Mouse (Mus musculus) liver, embryonic 11.5 days (tissue): ENCODE measurements around the gene Prn. TPM values are rescaled to one million over a fixed set of nuclear protein-coding genes. Genes with fewer than 3 reads are reported as not detected.
A peak's percentile ranks its signal among the peaks of the same experiment; 100 is the strongest.

Source experiments
- ATAC-seq: fragments of 200-750 bp; cut with Nextera tagmentation; replicated peaks from 2 replicates; pipeline ENCODE4 v1.8.0; 2017; ENCODE audit warnings: moderate number of reproducible peaks, mild to moderate bottlenecking, moderate TSS enrichment, moderate library complexity; ENCODE audit not compliant: low FRiP score
- DNase-seq: peaks from one replicate; pipeline ENCODE4 v3.0.0-alpha.2; 2017; ENCODE audit warnings: low spot score
- H3K27ac ChIP-seq: fragments of 300-500 bp; sonication (generic); 2 replicates; pipeline ENCODE4 v1.5.1; 2014; ENCODE audit warnings: mild to moderate bottlenecking, low read depth, low read length, control low read depth
- H3K27me3 ChIP-seq: fragments of 300-500 bp; sonication (generic); replicated peaks from 2 replicates; pipeline ENCODE4 v1.6.1; 2014; ENCODE audit warnings: low read length, mixed read lengths; ENCODE audit not compliant: control insufficient read depth, insufficient read depth
- H3K36me3 ChIP-seq: fragments of 300-500 bp; sonication (generic); 2 replicates; pipeline ENCODE4 v1.6.1; 2014; ENCODE audit warnings: mild to moderate bottlenecking, low read length, moderate library complexity, mixed read lengths; ENCODE audit not compliant: control insufficient read depth, insufficient read depth
- H3K4me1 ChIP-seq: fragments of 300-500 bp; sonication (generic); replicated peaks from 2 replicates; pipeline ENCODE4 v1.6.1; 2014; ENCODE audit warnings: low read length, mixed read lengths; ENCODE audit not compliant: control insufficient read depth, insufficient read depth
- H3K4me2 ChIP-seq: fragments of 300-500 bp; sonication (generic); 2 replicates; pipeline ENCODE4 v1.6.1; 2014; ENCODE audit warnings: mild to moderate bottlenecking, control low read depth, moderate library complexity
- H3K4me3 ChIP-seq: fragments of 300-500 bp; sonication (generic); 2 replicates; pipeline ENCODE4 v1.5.1; 2014; ENCODE audit warnings: low read depth, low read length, control low read depth
- H3K9ac ChIP-seq: fragments of 300-500 bp; sonication (generic); 2 replicates; pipeline ENCODE4 v1.6.1; 2014; ENCODE audit warnings: low read depth, low read length, control low read depth
- H3K9me3 ChIP-seq: fragments of 300-500 bp; sonication (generic); 2 replicates; pipeline ENCODE4 v1.6.1; 2016; ENCODE audit warnings: low read length, inconsistent platforms, mixed read lengths; ENCODE audit not compliant: control insufficient read depth
- WGBS: fragments of 180-500 bp; shearing (Covaris S2); extraction: QIAGEN DNeasy Blood & Tissue Kit; methylation state at CpG from one replicate; pipeline ENCODE4 v1.1.7; 2014; 5-methylcytosine and 5-hydroxymethylcytosine counted together
- polyA plus RNA-seq: library from polyadenylated mRNA; unstranded; fragments of >200 nt; fragmentation: Nextera tagmentation; extraction: Ambion mirVana; gene quantifications from 2 replicates; pipeline ENCODE4 v1.2.1, GENCODE M21; 2014

Prn gene
- polyA plus RNA-seq, 1 experiment from 2014 or later, result not detected

- Histone ChIP-seq H3K9ac (no peak overlapping the region), H3K4me1 (0 out of 2 replicates have a peak, but pooled peaks cover 4% of the 10 kb centered on the region), H3K9me3 (no peaks in the 10 kb centered on the region), H3K4me3 (no peak overlapping the region), H3K27ac (no peak overlapping the region), H3K4me2 (no peak overlapping the region), H3K27me3 (peaks cover 29% of the 10 kb centered on the region), H3K36me3 (no peaks in the 10 kb centered on the region)
- no peak for DNase-seq
- no peak for ATAC-seq
- 71% methylated on average over 11 of the region's 11 CpGs for WGBS
Observed at GRCm38 (mm10) chr2:131948916-131949639, 39.3 kb downstream of the Prn start.

DNA sequence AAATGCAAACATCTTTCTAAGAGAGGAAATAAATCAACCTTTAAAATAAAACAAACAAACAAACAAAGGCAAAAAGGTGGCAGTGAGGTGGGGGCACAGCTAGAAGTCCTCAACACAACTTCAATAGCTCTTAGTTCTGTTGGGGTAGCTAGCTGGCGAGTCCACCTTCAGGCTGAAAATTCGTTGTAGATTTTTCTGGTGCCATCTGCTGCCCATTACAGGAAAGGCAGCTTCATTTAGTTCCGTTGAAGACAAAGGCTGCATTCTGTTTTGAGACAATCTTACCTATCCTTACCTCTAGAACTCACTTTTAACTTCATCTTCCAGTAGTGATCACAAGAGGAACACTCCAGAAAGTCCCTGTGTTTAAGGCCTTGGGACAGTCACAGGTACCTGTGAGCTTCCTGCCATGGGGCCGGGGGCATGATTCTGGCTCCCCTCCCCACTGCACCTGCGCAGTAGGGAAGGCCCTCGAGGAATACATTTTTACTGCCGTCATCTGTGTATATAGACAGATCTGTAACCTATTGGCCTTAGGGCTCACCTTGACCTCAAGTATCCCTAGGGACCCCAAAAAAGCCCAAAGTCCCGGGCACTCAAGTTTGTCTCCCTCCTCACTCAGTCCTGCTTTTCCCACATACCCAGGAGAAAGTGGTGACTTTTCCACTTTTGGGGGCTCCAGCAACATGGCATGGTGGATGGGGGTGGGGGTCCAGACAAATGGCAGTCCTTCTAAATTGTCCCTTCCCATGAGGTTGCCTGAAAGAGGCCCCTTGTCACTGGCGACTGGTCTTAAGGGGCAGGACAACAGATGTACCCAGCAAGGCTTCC lies 40.2 kb downstream of the Prn start:
- ATAC-seq, result no peak
- no peaks in the 10 kb centered on the region for H3K9me3 ChIP-seq
- 50% methylated on average over 9 of the region's 9 CpGs for WGBS
- H3K36me3 ChIP-seq, result no peaks in the 10 kb centered on the region
- no peak for DNase-seq
- H3K4me1 ChIP-seq, result peaks cover 6% of the 10 kb centered on the region; the same call in 1 of the 2 replicates
- H3K4me3 ChIP-seq, result no peak overlapping the region
- H3K27ac ChIP-seq, result no peak overlapping the region
- peaks cover 37% of the 10 kb centered on the region for H3K27me3 ChIP-seq
- H3K9ac ChIP-seq, result no peak overlapping the region
- H3K4me2 ChIP-seq, result no peak overlapping the region

GRCm38 (mm10) chr2:131950598-131951095 lies 40.9 kb downstream of the Prn start, which contains the start of gene Prnd:
Gene Prnd (plus strand): TSS chr2:131950861.
- no peak within 1 kb of the TSS for H3K4me3 ChIP-seq
- WGBS, result 11% methylated on average over 11 of the region's 11 CpGs
- no peaks in the 10 kb centered on the region for H3K9me3 ChIP-seq
- H3K27ac ChIP-seq, result no peak within 1 kb of the TSS
- ATAC-seq (no peak), DNase-seq (no peak)
- H3K27me3 ChIP-seq, result peaks cover 38% of the 10 kb centered on the region
- no peak within 1 kb of the TSS for H3K9ac ChIP-seq
- H3K36me3 ChIP-seq, result no peaks in the 10 kb centered on the region
- peaks cover 9% of the 10 kb centered on the region; the same call in 1 of the 2 replicates for H3K4me1 ChIP-seq
- H3K4me2 ChIP-seq, result no peak within 1 kb of the TSS

GRCm38 (mm10) chr2:131952456-131952855 lies 42.7 kb downstream of the Prn start:
- no peak overlapping the region for H3K27ac ChIP-seq
- peaks cover 9% of the 10 kb centered on the region; the same call in 1 of the 2 replicates for H3K4me1 ChIP-seq
- H3K9ac ChIP-seq, result no peak overlapping the region
- H3K4me2 ChIP-seq, result no peak overlapping the region
- no peaks in the 10 kb centered on the region for H3K9me3 ChIP-seq
- 49% methylated on average over 2 of the region's 2 CpGs for WGBS
- H3K4me3 ChIP-seq, result no peak overlapping the region
- no peaks in the 10 kb centered on the region for H3K36me3 ChIP-seq
- peaks cover 38% of the 10 kb centered on the region for H3K27me3 ChIP-seq
- ATAC-seq (no peak), DNase-seq (no peak)

- H3K9ac ChIP-seq, result no peak overlapping the region
Observed at GRCm38 (mm10) chr2:131952961-131953538, 43.3 kb downstream of the Prn start.

DNA sequence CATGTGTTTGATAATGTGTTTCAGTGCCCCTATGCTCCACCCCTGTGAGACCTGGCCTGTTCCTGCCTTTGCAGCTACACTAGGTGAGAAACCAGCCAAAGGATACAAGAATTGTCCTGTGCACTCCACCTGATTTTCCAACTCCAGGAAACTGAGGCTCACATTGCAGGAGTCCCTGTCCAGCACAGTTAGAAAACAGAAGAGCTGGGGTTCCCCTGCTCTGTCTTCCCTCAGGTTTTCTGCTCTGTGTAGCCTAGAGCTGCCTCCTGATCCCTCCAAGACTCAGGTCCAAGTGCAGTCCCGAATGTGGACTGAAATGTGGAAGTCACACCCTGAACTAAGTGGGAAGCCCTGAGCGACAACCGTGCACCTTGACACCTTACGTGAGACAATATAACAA lies 44.0 kb downstream of the Prn start:
- Histone ChIP-seq H3K4me1 (peaks cover 9% of the 10 kb centered on the region; the same call in 1 of the 2 replicates), H3K4me2 (peak overlapping the region; percentile 48), H3K4me3 (no peak overlapping the region), H3K27ac (no peak overlapping the region), H3K36me3 (no peaks in the 10 kb centered on the region), H3K9me3 (no peaks in the 10 kb centered on the region), H3K9ac (no peak overlapping the region), H3K27me3 (peaks cover 38% of the 10 kb centered on the region)
- DNase-seq, result no peak
- 83% methylated on average over 4 of the region's 4 CpGs for WGBS
- ATAC-seq, result no peak

More at GRCm38 (mm10) chr2:131952961-131953538, 43.3 kb downstream of the Prn start:
- no peaks in the 10 kb centered on the region for H3K36me3 ChIP-seq
- H3K27ac ChIP-seq, result no peak overlapping the region
- peak overlapping the region; percentile 48 for H3K4me2 ChIP-seq
- no peaks in the 10 kb centered on the region for H3K9me3 ChIP-seq
- DNase-seq (no peak), ATAC-seq (no peak)
- peak overlapping the region; percentile 20; the same call in 1 of the 2 replicates for H3K4me3 ChIP-seq
- 13% methylated on average over 29 of the region's 29 CpGs for WGBS
- H3K27me3 ChIP-seq, result peaks cover 38% of the 10 kb centered on the region
- peaks cover 9% of the 10 kb centered on the region; the same call in 1 of the 2 replicates for H3K4me1 ChIP-seq

DNA sequence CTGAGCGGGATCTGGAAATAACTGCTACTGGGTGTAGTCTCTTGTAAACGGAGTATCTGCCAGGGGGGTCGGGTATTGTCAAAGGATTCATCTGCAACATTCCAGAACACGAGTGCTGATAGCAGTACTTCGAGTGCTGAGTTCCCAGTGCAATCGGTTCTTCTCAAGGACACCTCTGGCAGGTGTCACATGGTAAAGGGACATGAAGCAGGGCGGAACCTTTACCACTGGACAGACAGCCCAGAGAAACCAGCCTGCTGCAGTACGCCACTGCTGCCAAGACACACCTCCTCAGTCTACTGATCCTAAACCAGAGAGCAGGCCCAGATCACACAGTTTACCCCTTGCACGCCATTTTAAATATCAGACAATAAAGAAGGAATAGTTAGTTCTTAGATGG lies 45.1 kb downstream of the Prn start:
- Histone ChIP-seq H3K9ac (no peak overlapping the region), H3K9me3 (no peaks in the 10 kb centered on the region), H3K27ac (no peak overlapping the region), H3K27me3 (peaks cover 38% of the 10 kb centered on the region), H3K36me3 (no peaks in the 10 kb centered on the region), H3K4me2 (peak overlapping the region; percentile 61), H3K4me3 (peak overlapping the region; percentile 26), H3K4me1 (peaks cover 9% of the 10 kb centered on the region; the same call in 1 of the 2 replicates)
- 0 out of 2 replicates have a peak, but pooled peaks have one; percentile 19 for ATAC-seq
- 57% methylated on average over 9 of the region's 9 CpGs for WGBS
- no peak for DNase-seq

DNA sequence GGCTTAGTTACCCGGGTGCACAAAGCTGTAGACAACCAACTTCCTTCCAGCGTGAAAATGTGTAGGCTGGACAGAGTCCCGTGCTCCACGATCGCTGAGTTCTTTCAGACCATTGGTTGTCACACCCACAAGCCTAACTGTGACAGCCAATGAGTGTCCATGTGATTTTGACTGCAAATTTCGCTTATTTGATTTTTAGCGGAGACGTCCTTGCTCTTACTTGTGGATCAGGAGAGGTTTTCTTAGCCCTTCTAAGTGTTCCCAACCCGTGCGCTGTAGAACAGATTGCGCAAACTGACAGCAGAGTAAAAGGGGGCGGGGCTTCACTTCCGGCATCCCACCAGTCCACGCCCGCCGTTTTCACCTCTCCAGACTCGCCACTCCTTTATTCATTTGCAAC lies 45.5 kb downstream of the Prn start:
- H3K4me1 ChIP-seq, result peaks cover 9% of the 10 kb centered on the region; the same call in 1 of the 2 replicates
- ATAC-seq (peak; percentile 62), DNase-seq (peak; percentile 44)
- peak overlapping the region; percentile 61 for H3K4me2 ChIP-seq
- no peaks in the 10 kb centered on the region for H3K9me3 ChIP-seq
- no peak overlapping the region for H3K9ac ChIP-seq
- H3K36me3 ChIP-seq, result no peaks in the 10 kb centered on the region
- peaks cover 38% of the 10 kb centered on the region for H3K27me3 ChIP-seq
- H3K27ac ChIP-seq, result no peak overlapping the region
- H3K4me3 ChIP-seq, result peak overlapping the region; percentile 26
- WGBS, result 4% methylated on average over 17 of the region's 17 CpGs
